Mouse (Mus musculus): Measurements from ENCODE around the gene Ankrd44. TPM values are rescaled to one million over a fixed set of nuclear protein-coding genes. Genes with fewer than 3 reads are reported as not detected.

Gene Ankrd44
- total RNA-seq, 2 experiments from 2014 or later: 14.6 to 21.7 TPM

DNA sequence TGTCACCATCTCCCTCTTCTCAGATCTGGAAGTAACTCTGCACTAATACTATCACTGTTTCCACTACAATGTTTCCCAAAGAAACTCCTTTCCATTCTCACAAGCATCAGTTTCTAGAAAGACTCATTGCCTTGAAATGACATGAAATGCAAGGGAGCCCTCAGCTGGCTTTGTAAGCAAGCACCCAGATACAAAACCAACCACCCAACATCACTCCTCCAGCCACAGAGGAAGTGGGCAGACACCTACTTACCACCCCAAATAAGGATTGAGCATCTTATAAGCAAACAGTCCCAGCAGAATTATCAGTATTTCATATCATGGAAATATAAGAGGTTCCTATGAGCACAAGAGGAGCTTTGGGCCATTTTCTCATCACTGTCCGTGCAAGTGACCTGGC is 71.8 kb downstream of the Ankrd44 start:
- no peak for DNase-seq
- intact Hi-C loops (cut with DNase I): no loop called here

DNA sequence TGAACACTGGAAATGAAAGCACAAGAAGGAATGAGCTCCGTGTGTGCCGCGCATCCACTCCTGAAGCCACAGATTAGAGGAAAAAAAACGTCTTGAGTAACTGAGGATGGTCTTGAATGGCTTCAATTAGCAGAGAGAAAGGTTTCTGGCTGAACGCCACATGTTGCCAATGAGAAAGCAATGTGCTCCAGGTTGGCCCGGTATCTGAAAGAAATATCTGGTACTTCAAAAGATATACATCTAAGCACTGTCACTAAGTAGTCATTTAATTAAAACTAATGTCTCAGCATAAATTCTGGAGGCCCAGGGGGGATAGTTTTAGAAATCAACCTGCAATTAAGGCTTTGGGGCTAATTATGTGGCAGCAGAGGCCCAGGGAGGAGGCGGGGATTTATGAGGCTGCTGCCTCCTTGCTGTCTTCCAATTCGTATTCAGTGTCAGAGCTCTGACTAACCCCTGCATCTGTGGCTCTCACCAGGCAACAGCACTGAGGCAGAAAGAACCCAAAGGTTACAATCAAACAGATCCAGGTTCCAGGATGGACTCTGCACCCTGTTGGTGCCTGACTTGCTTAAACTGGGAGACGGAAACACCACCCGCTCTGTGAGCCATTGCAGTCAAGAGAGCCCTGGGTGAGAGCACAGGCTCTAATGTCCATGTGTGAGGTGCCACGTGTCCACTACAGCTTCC is 72.7 kb downstream of the Ankrd44 start:
- intact Hi-C loops (cut with DNase I): no loop called here
- DNase-seq: no peak

DNA sequence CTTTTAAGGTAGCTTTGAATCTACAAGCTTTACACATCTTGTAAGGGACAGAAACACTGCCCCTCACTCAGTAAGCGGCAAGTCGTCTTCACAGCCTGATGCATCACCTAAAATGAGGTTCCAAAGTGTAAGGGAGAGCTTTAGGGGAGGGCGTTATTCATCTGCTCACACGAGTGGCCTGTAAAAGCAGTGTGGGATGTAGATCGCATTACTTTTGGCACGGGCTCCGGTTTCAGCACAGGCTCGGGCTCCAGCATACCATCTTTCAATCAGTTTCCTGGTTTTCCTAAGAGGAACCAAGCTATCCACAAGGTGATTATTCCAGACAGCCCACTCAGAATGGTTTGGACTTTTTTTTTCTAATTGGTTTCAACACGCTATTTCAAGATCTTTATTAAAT is 74.6 kb downstream of the Ankrd44 start:
- no peak for DNase-seq
- intact Hi-C loops (cut with DNase I): no loop called here

DNA sequence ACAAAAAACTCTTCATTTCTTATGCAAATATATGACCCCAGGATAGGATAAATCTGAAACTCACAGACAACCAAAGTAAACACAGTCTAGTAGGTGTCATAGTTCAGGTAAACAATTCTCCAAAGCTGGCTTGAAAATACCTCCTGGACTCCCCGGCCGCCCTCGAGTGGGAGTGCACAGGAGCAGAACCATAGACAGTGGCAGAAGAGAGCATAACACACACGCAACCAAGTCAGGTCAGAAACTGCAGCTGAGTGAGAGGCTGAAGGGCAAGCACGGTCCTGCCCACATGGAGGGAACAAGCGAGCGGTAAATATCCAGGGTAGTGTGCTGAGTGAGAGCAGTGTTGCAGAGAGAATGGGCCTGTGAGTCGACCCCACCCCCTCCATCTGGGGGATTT is 76.1 kb downstream of the Ankrd44 start:
- intact Hi-C loops (cut with DNase I): no loop called here
- DNase-seq: no peak

DNA sequence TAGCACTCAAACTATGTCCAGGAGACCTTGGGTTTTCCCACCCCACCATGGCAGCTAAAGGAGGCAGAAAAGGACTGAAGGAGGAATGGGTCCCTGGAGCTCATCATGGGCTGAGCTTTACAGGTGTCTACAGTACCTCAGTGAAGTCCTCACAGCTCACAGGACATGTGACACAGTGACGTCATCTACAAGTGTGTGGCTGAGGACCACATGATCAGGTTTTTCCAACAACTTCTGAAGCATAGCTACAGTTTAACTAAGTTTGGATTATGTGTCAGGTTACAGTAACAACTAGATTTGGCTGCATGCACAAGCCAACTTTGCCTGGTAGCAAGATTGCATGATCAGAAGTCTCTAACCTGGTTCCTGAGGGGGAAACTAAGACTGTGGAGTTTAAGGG is 78.9 kb downstream of the Ankrd44 start:
- no peak for DNase-seq
- intact Hi-C loops (cut with DNase I): no loop called here

DNA sequence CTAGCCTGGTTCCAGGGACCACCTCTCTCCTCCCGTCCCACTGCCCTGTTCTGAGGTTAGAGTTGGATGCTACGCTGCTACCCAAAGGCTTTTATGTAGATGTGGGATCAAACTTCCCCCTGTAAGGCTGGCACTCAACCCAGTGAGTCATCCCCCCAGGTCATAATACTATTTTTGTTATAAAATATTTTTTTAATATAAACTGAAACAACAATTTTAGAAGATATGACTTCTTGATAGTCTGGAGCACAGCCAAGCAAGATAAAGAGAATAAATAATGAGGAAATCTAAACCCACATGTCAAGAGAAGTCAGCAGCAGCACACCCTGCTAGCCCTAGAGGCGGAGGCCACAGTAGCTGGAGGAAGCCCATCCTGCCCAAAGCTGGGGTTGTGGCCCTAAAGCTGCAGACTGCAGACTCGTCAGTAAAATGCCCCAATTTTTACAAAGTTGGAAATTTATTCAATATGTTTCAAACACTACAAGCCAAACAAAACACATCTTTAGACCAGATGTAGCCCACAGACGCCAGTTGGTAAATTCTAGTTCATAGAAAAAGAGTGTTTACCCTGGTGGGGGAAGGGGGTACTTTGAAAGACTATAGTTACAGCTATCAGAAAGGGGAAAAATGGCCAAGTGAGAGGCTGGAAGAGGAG is 79.7 kb downstream of the Ankrd44 start:
- intact Hi-C loops (cut with DNase I): no loop called here
- no peak for DNase-seq

DNA sequence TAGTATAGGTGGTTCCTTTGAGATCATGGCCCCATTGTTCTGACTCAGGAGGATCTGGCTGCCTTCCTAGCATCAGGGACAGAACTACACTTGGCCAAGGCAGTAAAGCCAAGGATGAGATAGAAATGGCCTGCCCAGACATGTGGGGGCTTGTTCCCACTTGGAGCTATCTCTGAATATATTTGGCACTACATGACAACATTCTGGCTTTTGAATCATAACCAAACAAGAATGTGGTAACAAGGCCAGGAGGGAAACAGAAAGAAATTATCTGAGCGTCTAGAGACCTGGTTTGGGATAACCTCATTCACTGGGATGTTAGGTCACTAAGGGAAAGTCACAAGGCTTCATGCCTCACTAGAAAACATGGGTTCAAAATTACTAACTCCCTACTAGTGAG is 81.8 kb downstream of the Ankrd44 start:
- intact Hi-C loops (cut with DNase I): no loop called here
- DNase-seq: no peak

DNA sequence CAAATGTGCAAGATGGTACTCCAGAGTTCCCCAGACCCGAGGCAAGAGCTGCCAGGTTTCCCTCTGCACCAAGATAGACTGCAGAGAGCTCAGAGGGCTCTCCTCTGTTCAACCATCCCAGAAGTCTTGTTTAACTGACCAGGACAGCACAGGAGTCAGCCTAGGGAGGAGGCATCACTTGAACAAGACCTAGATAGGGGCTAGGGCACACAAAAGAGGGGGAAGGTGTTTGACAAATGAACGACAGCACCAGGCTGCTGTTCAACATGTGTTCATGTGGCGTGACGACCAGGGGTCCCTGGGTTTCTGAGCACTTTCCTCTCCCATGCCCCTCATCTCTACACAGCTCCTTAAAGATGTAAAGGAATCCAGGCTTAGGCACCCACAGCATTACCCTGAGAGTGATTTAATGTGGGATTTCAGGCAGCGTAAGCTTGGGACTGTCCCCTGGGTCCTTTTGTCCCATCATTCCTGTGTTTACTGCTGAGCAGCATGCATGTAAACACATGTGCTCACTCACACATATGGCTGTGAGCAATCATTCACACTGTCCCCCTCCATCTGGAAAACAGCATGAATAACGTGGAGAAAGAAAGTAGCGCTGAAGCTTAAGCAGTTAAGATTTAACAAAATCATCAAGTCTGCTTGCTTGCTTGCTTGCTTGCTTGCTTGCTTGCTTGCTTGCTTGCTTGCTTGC is 83.3 kb downstream of the Ankrd44 start:
- intact Hi-C loops (cut with DNase I): no loop called here
- DNase-seq: no peak

DNA sequence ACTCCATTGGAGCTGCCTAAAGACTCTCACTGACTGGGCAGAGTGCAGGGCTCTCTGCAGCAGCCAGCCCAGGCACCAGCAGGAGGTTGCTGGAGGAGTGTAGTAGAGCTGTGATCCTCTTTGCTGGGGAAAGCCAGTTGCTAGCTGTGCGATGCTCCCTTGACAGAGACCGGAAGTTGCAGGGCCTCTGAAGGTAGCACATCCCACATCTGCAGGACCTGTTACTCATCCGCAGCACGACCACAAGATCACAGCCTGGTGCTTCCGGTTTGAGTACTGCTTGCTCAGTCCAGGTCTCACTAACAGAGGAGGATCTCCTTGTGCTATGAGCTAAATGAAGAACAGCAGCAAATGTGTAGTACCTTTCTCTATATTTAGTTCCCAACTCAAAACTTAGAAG is 84.4 kb downstream of the Ankrd44 start:
- DNase-seq: no peak
- intact Hi-C loops (cut with DNase I): no loop called here

DNA sequence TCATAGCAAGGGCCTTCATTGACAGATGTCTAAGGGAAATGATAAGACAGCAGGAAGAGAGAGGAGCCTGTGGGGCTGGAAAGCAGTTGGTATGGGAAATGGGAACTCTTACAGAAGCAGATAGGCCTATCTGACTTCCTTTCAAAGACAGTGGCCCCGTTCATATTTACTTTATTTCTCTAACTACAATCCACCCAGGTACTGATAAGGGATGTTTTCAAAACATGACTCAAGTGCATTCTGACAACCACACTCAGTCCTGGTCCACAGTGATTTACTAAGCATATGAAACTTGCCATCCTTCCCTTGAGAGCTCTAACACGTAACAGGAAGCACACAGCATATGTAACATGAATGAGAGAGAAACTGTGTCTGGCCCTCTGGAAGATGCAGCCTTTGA is 86.1 kb downstream of the Ankrd44 start:
- DNase-seq: no peak
- intact Hi-C loops (cut with DNase I): no loop called here

DNA sequence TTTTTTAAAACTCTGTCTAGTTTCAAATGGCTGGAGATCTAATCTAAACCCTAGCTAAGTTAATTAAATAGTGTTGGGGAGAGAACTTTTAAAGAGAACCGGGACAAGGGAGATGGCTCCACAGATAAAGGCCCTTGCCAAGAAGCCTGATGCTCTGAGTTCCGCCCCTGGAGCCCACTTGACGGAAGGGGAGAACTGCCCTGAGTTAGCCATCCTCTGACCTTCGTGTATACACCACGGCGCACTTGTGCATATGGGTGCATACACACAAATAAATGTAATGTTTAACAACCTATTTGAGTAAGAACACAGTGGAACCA is 87.7 kb downstream of the Ankrd44 start:
- no peak for DNase-seq
- intact Hi-C loops (cut with DNase I): no loop called here

DNA sequence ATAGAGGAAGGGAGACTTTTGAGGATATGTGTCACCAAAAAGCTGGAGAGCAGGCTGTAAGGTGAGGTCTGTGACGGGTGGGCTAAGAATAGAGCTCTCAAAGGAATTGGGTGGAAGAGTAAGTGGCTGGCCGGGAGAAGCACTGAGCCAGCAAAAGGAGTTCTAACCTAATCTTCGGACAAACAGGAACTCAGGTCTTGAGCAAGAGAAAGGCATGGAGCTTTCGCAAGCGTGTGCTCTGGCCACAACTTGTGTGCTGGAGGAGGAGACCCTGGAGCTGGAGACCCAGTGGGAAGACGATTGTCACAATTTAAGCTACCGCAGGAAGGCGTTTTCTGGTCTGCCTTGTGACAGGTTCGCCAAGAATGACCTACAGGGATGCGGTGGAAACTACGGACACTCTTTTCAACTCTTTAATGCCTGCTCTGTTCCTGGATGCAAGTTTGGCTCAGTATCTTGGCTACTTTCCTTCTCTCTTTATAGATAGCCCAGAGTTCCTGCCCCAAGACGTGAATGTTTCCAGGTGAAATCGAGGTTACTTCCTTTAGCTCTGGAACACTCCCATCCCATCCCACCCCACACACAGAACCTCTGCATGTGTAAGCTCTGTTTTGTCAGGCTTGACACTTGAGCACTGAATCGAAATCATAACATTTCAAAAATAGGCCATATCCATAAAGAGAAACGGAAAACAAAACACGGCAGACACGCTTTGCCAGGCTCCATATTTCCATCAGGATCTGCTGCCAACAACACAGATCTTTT is 88.3 kb downstream of the Ankrd44 start:
- intact Hi-C loops (cut with DNase I): no loop called here
- peak in 1 of 2 experiments; percentile 23 for DNase-seq

DNA sequence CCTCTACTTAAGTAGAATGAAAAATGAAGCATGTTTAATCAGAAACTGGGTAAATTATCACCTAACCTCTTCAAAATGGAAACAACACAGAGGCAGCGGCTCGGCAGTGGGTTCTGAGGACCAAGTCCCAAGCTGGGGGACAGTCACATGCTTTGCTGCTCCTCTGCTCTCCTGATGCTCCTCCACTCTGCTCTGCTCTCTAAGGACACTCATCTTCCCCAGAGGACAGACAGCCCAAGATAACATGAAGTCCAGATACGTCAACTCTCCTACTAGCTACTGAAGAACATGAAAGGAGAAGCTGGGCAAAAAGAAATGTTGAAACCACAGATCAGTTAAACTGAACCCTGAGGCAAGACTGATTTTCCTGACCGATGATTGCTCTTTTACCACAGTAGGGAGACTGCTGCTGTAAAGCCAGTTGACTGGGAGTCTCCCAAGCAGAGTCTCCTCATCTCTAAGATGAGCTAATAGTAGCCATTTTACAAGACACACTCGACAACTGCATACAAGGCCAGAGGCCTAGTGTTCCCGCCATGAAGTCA is 90.5 kb downstream of the Ankrd44 start:
- no peak for DNase-seq
- intact Hi-C loops (cut with DNase I): loop anchor here (1.0 kb wide), 1 partner anchor 91 kb away; the partner anchor contains the start of gene Ankrd44

DNA sequence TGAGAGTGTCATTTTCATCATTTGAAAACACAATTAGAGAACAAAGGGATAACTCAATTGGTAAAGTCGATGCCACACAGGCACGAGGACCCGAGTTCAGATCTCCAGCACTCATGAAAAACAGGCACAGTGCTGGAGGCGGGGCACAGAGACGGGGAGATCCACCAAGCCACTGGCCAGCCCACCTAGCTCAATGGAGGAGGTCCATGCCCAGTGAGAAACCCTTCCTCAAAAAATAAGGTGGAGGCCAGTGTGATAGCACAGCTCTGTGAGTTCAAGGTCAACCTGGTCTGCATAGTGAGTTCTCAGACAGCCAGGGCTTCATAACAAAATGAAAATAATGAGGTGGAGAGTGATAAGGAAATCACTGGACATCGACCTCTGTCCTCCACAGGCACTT is 93.0 kb downstream of the Ankrd44 start:
- intact Hi-C loops (cut with DNase I): loop anchor here (2.0 to 5.0 kb wide), 3 partner anchors 76 to 151 kb away; no protein-coding TSS in a partner anchor
- DNase-seq: no peak

DNA sequence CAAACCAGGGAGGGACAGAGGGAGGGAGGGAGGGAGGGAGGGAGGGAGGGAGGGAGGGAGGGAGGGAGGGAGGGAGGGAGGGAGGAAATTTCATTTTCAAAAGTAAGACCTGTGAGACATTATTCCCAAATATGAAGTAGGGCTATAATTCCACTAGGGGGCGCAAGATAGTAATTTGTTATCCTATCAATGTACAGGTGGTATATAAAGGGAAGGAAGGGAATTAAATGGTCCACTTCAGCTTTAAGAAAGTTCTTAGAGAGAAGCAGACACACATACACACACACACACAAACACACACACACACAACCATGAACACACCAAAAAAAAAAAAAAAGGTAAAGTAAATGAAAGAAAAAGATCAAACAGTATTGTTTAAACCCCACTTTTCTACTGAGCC is 93.4 kb downstream of the Ankrd44 start:
- DNase-seq: peak; percentile 47 to 69
- intact Hi-C loops (cut with DNase I): loop anchor here (1.0 to 5.0 kb wide), 4 partner anchors 75 to 164 kb away; no protein-coding TSS in a partner anchor

DNA sequence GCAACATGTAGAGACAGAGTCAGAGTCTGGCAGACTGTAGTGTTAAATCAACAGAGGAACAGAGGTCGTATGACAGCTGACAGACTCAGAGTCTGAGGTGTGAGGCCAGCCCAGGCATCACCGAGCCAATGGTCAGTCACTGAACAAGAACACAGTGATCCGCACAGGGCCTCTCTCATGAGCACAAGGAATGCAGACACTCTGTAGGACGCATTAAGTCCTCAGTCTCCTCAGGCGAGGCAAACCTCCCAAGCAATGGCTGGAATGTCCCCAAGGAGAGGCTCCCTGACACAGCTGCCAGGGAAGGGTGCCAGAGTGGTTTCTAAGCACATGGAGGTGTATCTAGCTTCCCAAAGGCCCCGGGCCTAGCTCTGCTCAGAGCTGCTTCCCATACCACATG is 96.0 kb downstream of the Ankrd44 start:
- DNase-seq: peak; percentile 43 to 60
- intact Hi-C loops (cut with DNase I): loop anchor here (5.0 kb wide), 2 partner anchors 73 to 148 kb away; no protein-coding TSS in a partner anchor

DNA sequence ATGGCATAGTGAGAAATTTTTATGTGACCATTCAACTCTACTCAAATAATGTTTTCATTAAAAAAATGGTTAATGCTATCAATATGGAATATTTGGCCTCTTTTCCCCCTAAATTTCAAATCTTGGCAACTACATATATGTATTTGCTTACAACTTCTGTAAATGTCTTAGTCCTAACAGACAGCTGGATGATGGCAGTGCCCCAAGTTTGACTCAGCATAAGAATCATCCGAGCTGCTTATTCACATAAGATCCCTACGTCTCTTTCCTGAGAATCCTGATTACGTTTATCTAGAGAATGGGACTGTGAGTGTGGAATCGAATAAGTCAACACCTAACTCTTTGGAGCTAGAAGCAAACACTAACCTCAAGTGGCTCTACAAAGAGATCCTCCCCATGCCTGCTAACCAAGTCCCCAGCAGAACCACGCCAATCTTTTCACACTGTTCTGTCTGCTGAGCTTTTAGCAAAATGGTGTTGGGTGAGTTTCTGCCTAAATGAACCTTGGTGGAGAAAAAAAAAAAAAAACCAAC is 96.4 kb downstream of the Ankrd44 start:
- intact Hi-C loops (cut with DNase I): loop anchor here (5.0 kb wide), 2 partner anchors 72 to 147 kb away; no protein-coding TSS in a partner anchor
- no peak for DNase-seq

DNA sequence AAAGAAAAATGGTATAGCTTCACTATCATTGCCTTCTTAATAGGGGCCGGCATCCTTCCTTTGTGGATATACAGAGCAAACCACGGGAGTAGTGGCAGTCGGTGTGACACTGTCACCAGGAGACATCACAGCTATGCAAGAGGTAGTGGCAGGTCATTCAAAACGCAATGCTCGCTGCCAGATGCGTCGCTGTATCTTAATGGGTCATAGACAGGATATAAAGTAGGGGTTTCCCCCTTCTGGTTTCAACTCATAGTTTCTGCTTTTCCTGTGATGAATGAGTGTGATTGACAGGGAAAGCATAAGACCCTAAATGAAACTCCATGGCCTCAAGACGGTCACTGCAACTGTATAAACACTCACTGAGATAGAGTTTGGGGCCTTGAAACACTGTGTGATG is 98.4 kb downstream of the Ankrd44 start:
- DNase-seq: no peak
- intact Hi-C loops (cut with DNase I): no loop called here

DNA sequence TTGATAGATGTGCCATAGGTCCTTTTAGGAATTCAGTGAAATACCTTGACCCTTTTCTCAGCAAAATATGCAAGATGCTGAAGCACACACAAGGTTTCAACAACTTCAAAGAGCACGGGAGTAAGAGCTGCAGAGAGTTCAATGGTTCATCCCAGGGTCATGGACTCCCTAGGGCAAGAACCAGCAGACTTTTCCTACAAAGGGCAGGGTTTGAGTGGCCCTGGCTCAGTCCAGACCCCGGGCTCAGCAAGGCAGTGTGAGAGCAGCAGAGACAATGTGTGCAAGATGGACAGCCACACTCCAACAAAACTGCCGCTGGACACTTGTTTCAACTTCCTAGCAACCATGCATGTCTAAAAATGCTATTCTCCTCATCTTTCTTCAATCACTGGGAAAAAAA is 98.8 kb downstream of the Ankrd44 start:
- intact Hi-C loops (cut with DNase I): no loop called here
- no peak for DNase-seq

DNA sequence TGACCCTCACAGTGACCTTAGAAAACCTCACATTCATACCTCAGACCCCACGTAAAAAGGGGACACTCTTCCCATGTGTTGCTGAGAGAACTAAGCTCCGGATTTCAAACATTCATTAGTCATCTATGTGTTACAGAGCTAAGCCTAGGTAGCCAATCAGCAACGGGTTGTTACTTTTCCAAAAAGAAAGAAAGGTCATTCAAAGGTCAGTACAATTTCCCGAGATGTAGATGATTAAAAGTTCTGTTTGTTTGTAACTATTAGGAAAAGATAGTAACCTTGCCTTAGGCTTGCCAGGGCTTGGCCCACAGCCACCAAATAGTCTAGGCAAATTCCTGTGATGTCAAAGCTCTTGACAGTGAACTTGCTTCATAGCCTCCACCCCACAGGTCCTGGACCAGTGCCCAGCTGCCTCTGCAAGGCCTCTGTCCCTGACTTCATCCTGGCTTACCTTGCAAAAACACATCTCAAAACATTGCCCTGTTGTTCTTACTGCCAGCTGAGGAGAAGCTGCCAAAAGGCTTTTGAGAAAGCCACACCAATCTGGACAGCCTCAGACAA is 99.7 kb downstream of the Ankrd44 start:
- intact Hi-C loops (cut with DNase I): no loop called here
- peak; percentile 89 for DNase-seq

All from heart, postnatal 10 days (tissue).